Mouse (Mus musculus) ES-Bruce4 (cell line): ENCODE measurements around the gene Cabp4.

Experiments
- CTCF ChIP-seq: IDR thresholded peaks from one replicate; pipeline ENCODE4 v1.8.1; 2011; ENCODE audit warnings: low read depth, low read length
- EP300 ChIP-seq: IDR thresholded peaks from 2 replicates; pipeline ENCODE4 v1.6.1; 2011; ENCODE audit warnings: low read depth, low read length; ENCODE audit not compliant: insufficient read depth
- POLR2A ChIP-seq: IDR thresholded peaks from one replicate; pipeline ENCODE4 v1.8.1; 2011; ENCODE audit warnings: low read length; ENCODE audit not compliant: insufficient read depth

GRCm38 (mm10) chr19:4192251-4192985 is 48.6 kb upstream of the Cabp4 start:
- no peak for TF ChIP-seq EP300
- TF ChIP-seq CTCF, result no peak
- TF ChIP-seq POLR2A, result no peak
